Mouse (Mus musculus) limb, embryonic 14.5 days (tissue): ENCODE results near the gene Slc30a10. TPM values are rescaled to one million over a fixed set of nuclear protein-coding genes. Genes with fewer than 3 reads are reported as not detected.

Source experiments
- ATAC-seq: fragments of 200-750 bp; cut with Nextera tagmentation; 2 replicates; pipeline ENCODE4 v1.8.0; 2017; ENCODE audit warnings: low read depth, moderate number of reproducible peaks, moderate TSS enrichment; ENCODE audit not compliant: low FRiP score
- DNase-seq: peaks from one replicate; pipeline ENCODE4 v3.0.0-alpha.2; 2015; ENCODE audit warnings: low spot score
- H3K27ac ChIP-seq: fragments of 300-500 bp; sonication (generic); replicated peaks from 2 replicates; pipeline ENCODE4 v1.5.1; 2014; ENCODE audit warnings: low read depth, mild to moderate bottlenecking, low read length, moderate library complexity, mixed read lengths
- H3K27me3 ChIP-seq: fragments of 300-500 bp; sonication (generic); 2 replicates; pipeline ENCODE4 v1.6.1; 2014; ENCODE audit warnings: low read length, mixed read lengths; ENCODE audit not compliant: control insufficient read depth, insufficient read depth
- H3K36me3 ChIP-seq: fragments of 300-500 bp; sonication (generic); 2 replicates; pipeline ENCODE4 v1.6.1; 2014; ENCODE audit warnings: mild to moderate bottlenecking, low read length, moderate library complexity, mixed read lengths; ENCODE audit not compliant: control insufficient read depth, insufficient read depth
- H3K4me1 ChIP-seq: fragments of 300-500 bp; sonication (generic); 2 replicates; pipeline ENCODE4 v1.6.1; 2014; ENCODE audit warnings: antibody characterized with exemption, low read length, mixed read lengths; ENCODE audit not compliant: control insufficient read depth, insufficient read depth
- H3K4me2 ChIP-seq: fragments of 300-500 bp; sonication (generic); replicated peaks from 2 replicates; pipeline ENCODE4 v1.6.1; 2014; ENCODE audit warnings: low read depth, mild to moderate bottlenecking, low read length, moderate library complexity; ENCODE audit not compliant: severe bottlenecking
- H3K4me3 ChIP-seq: fragments of 300-500 bp; sonication (generic); replicated peaks from 2 replicates; pipeline ENCODE4 v1.5.1; 2014; ENCODE audit warnings: low read length
- H3K9ac ChIP-seq: fragments of 300-500 bp; sonication (generic); 2 replicates; pipeline ENCODE4 v1.6.1; 2014; ENCODE audit warnings: mild to moderate bottlenecking, low read depth, low read length, moderate library complexity; ENCODE audit not compliant: severe bottlenecking
- H3K9me3 ChIP-seq: fragments of 300-500 bp; sonication (generic); 2 replicates; pipeline ENCODE4 v1.6.1; 2016; ENCODE audit warnings: low read length; ENCODE audit not compliant: control insufficient read depth
- POLR2A ChIP-seq: fragments of 200-500 bp; IDR thresholded peaks from 2 replicates; pipeline ENCODE4 v1.8.0; 2012; ENCODE audit warnings: inconsistent platforms, mild to moderate bottlenecking, moderate library complexity, borderline replicate concordance; ENCODE audit not compliant: insufficient read depth, insufficient read length; ENCODE audit errors: extremely low read depth
- WGBS: fragments of 180-500 bp; shearing (Covaris S2); extraction: QIAGEN DNeasy Blood & Tissue Kit; methylation state at CpG from one replicate; pipeline ENCODE4 v1.1.7; 2014; 5-methylcytosine and 5-hydroxymethylcytosine counted together
- polyA plus RNA-seq, 2 experiments: library from polyadenylated mRNA; depleted of rRNA in 1 of 2; stranded (reverse) in 1 of 2; unstranded in 1 of 2; fragments of >200 nt; fragmentation: Nextera tagmentation in 1 of 2; extraction: Ambion mirVana in 1 of 2; gene quantifications; 2 replicates each; pipeline versions ENCODE4 v1.2.1 to v1.2.3; 2012 to 2014

Gene Slc30a10
- polyA plus RNA-seq, 2 experiments, result 0.26 to 0.74 TPM

- H3K4me1 ChIP-seq, result no peaks in the 10 kb centered on the region
- no peaks in the 10 kb centered on the region for H3K36me3 ChIP-seq
- peaks cover 18% of the 10 kb centered on the region for H3K27me3 ChIP-seq
- ATAC-seq (no peak), DNase-seq (no peak)
- TF ChIP-seq POLR2A, result no peak
- no peak overlapping the region for H3K27ac ChIP-seq
- 84% methylated on average over 5 of the region's 5 CpGs for WGBS
- no peak overlapping the region for H3K4me2 ChIP-seq
- no peaks in the 10 kb centered on the region for H3K9me3 ChIP-seq
- H3K9ac ChIP-seq, result no peak overlapping the region
- H3K4me3 ChIP-seq, result no peak overlapping the region
Measured at GRCm38 (mm10) chr1:185460096-185460495, 5.4 kb downstream of the Slc30a10 start.

GRCm38 (mm10) chr1:185462889-185463288 lies 8.2 kb downstream of the Slc30a10 start:
- WGBS, result 80% methylated on average over 5 of the region's 5 CpGs
- H3K4me3 ChIP-seq, result no peak overlapping the region
- H3K27ac ChIP-seq, result no peak overlapping the region
- peaks cover 4% of the 10 kb centered on the region; the same call in 1 of the 2 replicates for H3K4me1 ChIP-seq
- no peak overlapping the region for H3K4me2 ChIP-seq
- ATAC-seq (no peak), DNase-seq (no peak)
- no peaks in the 10 kb centered on the region for H3K36me3 ChIP-seq
- H3K9me3 ChIP-seq, result no peaks in the 10 kb centered on the region
- H3K9ac ChIP-seq, result no peak overlapping the region
- H3K27me3 ChIP-seq, result no peaks in the 10 kb centered on the region
- no peak for TF ChIP-seq POLR2A

GRCm38 (mm10) chr1:185469551-185470021 lies 14.9 kb downstream of the Slc30a10 start:
- H3K27ac ChIP-seq, result no peak overlapping the region
- DNase-seq, result no peak
- no peak for TF ChIP-seq POLR2A

GRCm38 (mm10) chr1:185472025-185472720 lies 17.5 kb downstream of the Slc30a10 start:
- ATAC-seq, result no peak

More at GRCm38 (mm10) chr1:185469551-185470021, 14.9 kb downstream of the Slc30a10 start:
- WGBS, result 76% methylated on average over 8 of the region's 8 CpGs
- Histone ChIP-seq H3K27me3 (no peaks in the 10 kb centered on the region), H3K9me3 (no peaks in the 10 kb centered on the region), H3K4me1 (peaks cover 4% of the 10 kb centered on the region; the same call in 1 of the 2 replicates), H3K4me2 (no peak overlapping the region), H3K9ac (no peak overlapping the region), H3K36me3 (no peaks in the 10 kb centered on the region), H3K4me3 (no peak overlapping the region)
- ATAC-seq, result no peak

GRCm38 (mm10) chr1:185472730-185473129 lies 18.1 kb downstream of the Slc30a10 start:
- WGBS, result 80% methylated on average over 4 of the region's 4 CpGs

More at GRCm38 (mm10) chr1:185472025-185472720, 17.5 kb downstream of the Slc30a10 start:
- Histone ChIP-seq H3K4me1 (peaks cover 4% of the 10 kb centered on the region; the same call in 1 of the 2 replicates), H3K27me3 (no peaks in the 10 kb centered on the region), H3K9me3 (no peaks in the 10 kb centered on the region), H3K4me2 (no peak overlapping the region), H3K9ac (no peak overlapping the region), H3K27ac (no peak overlapping the region), H3K4me3 (no peak overlapping the region), H3K36me3 (no peaks in the 10 kb centered on the region)
- no peak for TF ChIP-seq POLR2A
- 34% methylated on average over 8 of the region's 8 CpGs for WGBS
- DNase-seq, result peak; percentile 17

More at GRCm38 (mm10) chr1:185472730-185473129, 18.1 kb downstream of the Slc30a10 start:
- Histone ChIP-seq H3K27me3 (no peaks in the 10 kb centered on the region), H3K4me3 (no peak overlapping the region), H3K36me3 (no peaks in the 10 kb centered on the region), H3K9me3 (no peaks in the 10 kb centered on the region), H3K4me2 (no peak overlapping the region), H3K4me1 (peaks cover under 1% of the 10 kb centered on the region; the same call in 1 of the 2 replicates), H3K27ac (no peak overlapping the region), H3K9ac (no peak overlapping the region)
- DNase-seq (no peak), ATAC-seq (no peak)
- TF ChIP-seq POLR2A, result no peak
